Mouse (Mus musculus) adrenal gland (tissue): Measurements from ENCODE around the gene Galp.
"Not testable (repeated sequence)": the region's sequence is repeated elsewhere in the genome, so short reads cannot be mapped to it uniquely, and the experiment has no call there.

Experiments used
- intact Hi-C: fragments of 180-260 bp; cut with DNase I; formaldehyde crosslinking; loops from one replicate; pipeline ENCODE4 v1.15.1; 2025

Galp gene

DNA sequence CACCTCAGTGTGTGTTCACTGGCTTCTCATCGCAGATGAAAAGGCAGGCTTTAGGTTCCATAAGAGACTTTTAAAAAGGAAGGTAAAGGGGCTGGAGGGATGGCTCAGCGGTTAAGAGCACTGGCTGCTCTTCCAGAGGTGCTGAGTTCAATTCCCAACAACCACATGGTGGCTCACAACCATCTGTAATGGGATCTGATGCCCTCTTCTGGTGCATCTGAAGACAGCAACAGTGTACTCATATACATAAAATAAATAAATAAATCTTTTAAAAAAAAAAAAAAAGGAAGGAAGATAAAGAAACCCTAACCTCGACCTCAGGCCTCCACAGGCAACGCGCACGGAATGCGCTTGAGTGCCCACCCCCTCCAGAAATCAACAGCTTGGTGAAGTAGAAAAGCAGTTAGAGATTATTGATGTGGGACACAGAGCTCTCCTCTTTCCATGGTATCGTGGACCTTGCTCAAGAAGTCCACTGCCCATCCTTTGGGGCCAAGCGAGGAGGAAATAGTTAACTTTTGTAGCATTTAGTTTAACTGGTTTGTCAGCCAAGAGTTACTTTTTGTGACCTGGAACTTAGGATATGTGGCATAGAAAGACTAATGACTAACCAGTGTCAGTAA is 22.4 kb upstream of the Galp start:
- intact Hi-C loops, result loop anchor here (2.0 kb wide), 1 partner anchor 48 kb away; no protein-coding TSS in a partner anchor

- intact Hi-C loops, result no loop called here
Measured at GRCm38 (mm10) chr7:6179013-6179412, 17.9 kb upstream of the Galp start.

DNA sequence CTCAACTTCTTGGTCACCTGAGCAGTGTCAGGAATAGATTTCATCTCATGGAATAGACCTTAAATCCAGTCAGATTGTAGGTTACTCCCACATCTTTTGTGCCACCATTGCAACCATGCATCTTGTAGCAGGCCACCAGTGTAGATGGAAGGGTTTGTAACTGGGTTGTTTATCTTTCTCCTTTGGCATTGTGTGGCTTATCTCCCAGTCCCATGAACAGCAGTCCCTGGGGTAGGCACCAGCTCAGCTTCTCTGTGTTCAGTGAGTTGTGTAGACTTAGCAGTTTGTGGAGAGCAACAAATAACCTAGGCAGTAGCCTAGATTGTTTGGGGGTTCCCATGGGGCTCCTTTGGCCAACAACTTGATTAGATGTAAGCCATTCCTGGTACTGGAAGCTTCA is 14.0 kb upstream of the Galp start:
- intact Hi-C loops, result no loop called here

GRCm38 (mm10) chr7:6183802-6184201 is 13.1 kb upstream of the Galp start:
- intact Hi-C loops, result no loop called here

DNA sequence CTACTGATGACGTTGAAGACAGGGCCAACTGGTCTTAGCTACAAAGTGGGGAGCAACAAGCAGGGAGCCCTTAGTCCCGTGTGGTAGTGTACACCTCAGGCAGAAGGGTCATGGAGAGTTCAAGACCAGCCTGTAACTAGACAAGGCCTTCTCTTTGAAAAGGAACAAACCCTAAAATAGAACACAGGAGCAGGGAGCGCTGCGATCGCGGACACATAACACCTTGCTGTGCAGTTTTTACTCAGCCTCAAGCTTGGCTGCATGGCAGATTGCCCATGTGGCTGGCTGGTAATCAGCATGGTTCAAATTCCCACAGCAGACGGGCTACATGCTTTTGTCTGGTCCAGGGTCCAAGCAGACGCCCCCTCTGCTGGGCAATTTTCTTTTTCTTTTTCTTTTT is 12.4 kb upstream of the Galp start:
- intact Hi-C loops, result no loop called here

GRCm38 (mm10) chr7:6185391-6185790 is 11.5 kb upstream of the Galp start:
- intact Hi-C loops, result no loop called here

DNA sequence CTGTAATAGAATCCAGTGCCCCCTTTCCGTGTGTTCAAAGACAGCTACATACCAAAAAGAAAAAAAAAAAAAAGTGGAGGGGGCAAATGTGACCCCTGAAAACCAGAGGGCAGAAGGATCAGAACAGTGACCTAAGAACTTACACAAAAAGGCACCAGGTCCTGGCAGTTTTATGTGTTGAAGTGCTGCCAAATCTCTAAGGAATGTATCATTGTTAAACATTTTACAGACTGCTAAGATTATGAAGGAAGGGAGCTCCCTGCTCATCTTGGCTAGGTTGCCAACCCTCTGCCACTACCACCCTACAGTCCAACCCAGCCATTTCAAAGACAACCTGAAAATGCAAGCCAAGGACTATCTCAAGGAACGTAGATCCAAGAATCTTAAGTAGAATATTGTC is 10.7 kb upstream of the Galp start:
- intact Hi-C loops, result no loop called here

GRCm38 (mm10) chr7:6186756-6187155 is 10.1 kb upstream of the Galp start:
- intact Hi-C loops, result no loop called here

DNA sequence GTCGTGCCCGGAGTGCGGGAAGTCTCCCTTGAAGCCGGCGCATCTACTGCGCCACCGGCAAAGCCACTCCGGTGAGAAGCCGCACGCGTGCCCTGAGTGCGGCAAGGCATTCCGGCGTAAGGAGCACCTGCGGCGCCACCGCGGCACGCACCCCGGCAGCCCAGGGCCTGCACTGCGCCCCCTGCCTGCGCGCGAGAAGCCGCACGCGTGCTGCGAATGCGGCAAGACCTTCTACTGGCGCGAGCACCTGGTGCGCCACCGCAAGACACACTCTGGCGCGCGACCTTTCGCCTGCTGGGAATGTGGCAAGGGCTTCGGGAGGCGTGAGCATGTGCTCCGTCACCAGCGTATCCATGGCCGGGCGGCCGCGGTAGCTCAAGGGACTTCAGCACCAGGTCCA is 7.3 kb upstream of the Galp start:
- intact Hi-C loops, result no loop called here

DNA sequence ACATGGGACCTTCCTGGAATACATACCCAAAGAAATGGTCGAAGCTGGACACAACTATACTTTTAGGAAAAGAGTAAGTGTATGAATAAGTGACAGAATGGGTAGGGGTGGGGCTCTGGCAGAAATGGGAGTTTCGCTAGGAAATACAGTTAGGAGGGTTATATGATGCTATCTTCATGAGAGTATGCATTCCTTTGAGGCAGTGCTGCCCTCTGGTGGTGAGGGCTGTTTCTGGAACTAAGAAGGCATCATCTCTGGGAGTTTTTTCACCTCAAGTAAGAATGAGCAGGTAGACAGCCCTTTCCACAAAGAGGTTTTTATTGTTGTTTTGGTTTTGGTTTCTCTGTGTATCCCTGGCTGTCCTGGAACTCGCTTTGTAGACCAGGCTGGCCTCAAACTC is 5.5 kb upstream of the Galp start:
- intact Hi-C loops, result no loop called here

DNA sequence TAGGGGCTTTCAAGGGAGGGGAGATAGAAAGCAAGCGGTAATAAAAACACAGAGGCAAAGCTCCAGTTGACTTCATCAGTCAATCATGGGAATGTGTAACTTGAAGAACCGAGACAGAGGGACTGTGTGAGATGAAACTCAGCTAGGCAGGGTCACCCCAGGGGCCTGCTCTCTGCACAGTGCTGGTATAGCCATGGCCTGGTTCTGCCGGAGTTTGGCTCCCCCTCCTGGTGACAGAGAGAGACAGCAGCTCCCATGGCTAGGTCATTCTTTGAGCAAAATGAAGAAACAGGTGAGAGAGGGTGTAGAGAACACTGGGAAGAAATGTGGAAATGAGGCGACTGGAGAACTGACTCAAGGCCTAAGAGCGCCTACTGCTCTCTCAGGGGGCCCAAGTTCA is 2.8 kb upstream of the Galp start:
- intact Hi-C loops, result no loop called here

DNA sequence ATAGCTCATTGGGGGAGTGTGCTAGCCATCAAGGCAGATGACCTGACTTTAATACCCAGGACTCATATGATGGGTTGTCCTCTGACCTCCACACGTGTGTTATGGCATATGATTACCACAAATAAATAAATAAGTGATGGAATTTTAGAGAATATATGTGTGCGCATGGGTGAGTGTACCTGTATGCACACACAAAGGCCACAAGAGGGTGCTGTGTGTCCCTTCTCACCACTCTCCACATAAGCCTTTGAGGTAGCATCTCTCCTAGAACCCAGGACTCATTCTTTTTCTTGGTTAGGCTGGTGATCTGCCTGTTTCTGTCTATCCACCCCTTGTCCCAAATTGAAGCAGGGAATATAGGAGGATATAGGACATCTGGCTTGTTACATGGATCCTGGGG is 1.1 kb upstream of the Galp start:
- intact Hi-C loops, result no loop called here

DNA sequence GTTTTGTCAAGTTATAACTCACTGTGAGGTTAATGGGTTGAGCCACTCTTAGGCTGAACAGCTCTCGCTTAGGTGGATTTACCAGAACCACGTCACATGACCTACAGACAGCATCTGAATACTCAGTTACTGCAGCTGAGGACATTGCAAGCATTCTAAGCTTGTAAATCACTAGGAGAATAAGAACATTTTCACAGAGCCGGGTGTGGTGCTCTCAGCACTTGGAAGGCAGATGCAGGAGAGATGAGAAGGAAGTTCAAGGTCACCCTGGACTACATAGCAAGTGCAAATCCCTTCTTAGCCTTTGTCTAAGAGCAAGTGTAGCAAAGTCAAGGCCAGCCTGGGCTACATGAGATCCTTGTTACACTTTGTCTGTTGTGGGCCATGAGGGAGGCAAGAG is 7.3 kb downstream of the Galp start:
- intact Hi-C loops, result no loop called here

DNA sequence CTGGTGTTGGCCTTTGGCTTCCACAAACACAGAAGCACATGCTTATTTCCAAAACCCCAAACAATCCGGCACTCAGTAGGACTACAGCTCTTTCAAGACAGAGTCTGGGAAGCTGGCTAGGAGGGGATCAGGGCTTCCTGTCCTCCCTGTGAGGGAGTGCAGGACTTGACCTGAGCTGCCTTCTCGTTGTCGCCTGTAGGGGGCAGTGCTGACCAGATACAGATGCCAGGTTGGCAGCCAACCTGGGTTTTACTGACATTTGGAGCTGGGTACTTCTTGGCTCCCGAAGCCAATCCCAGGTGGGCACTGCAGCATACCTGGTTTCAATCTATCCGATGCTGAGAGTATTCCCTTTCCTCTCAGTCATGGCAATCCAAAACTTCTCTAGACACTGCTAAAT is 16.3 kb downstream of the Galp start:
- intact Hi-C loops, result no loop called here

GRCm38 (mm10) chr7:6214691-6215090 is 17.8 kb downstream of the Galp start:
- intact Hi-C loops, result not testable (repeated sequence)

GRCm38 (mm10) chr7:6220147-6220546 is 23.3 kb downstream of the Galp start:
- intact Hi-C loops, result no loop called here

DNA sequence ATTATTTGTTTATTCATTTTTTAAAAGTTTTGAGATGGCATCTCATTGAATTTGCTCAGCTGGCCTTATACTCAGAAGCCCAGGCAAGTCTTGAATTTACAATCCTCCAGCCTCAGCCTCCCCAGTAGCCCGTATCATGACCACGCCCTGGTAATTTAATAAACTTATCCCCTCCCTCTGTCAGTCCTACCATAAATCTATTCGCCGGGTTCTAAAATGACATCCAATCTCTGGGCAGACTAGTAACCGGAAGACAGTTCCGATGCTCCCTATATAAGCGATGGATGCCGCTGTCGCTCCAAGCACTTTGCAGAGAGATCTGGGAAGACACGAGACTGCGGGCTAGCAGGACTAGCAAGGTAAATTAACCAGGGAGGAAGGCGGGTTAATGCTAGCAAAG is 25.1 kb downstream of the Galp start, which contains the start of gene Zscan5b:
Gene Zscan5b, plus strand, starts transcription at position 301 of the 400 bp plus-strand sequence.
- intact Hi-C loops, result no loop called here

GRCm38 (mm10) chr7:6228491-6228890 is 31.6 kb downstream of the Galp start:
- intact Hi-C loops, result not testable (repeated sequence)

- intact Hi-C loops, result loop anchor here (2.0 kb wide), 1 partner anchor 43 kb away; no protein-coding TSS in a partner anchor
Measured at GRCm38 (mm10) chr7:6239787-6240186, 42.9 kb downstream of the Galp start.

- intact Hi-C loops, result loop anchor here (2.0 kb wide), 1 partner anchor 42 kb away; no protein-coding TSS in a partner anchor
Measured at GRCm38 (mm10) chr7:6240841-6241425, 44.0 kb downstream of the Galp start.

DNA sequence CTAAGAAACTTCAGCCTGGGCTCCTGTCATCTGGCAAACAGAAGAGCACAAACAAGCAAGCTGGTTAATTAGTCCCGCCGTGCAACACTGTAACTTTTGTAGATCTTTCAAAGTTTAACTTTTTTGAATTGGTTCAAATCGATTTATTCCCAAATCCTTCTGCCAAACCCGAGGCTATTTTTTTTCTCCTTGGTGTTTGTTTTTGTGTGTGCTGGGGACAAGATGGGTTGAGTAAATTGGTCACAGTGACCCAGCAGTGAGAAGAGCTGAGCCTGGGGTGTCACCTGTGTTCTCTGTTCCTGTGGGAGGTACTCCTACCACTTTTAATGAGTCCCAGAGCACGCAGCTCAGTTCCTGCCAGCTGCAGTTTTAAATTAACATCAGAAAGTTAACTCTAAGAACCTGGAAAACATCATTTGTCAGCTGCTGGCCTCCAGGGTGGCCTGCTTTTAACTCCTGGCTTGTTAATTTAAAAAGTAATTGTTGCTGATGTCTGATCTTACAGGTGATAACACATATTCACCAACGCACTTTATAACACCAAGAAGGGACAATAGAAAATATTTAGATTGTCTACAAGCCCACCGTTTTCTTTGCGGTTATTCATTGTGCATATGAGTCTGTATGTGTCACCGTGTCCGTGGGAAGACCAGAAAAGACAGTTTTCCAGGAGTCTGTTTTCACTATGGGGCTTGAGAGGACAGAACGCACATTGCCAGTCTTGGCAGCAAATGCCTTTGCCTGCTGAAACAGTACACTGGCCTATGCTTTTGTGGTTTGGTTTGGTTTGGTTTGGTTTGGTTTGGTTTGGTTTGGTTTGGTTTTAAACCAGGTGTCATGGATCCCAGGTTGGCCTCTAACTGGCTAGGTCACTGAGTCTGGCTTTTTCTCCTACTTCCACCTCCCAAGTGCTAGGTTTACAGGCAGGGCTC is 47.7 kb downstream of the Galp start:
- intact Hi-C loops, result no loop called here

DNA sequence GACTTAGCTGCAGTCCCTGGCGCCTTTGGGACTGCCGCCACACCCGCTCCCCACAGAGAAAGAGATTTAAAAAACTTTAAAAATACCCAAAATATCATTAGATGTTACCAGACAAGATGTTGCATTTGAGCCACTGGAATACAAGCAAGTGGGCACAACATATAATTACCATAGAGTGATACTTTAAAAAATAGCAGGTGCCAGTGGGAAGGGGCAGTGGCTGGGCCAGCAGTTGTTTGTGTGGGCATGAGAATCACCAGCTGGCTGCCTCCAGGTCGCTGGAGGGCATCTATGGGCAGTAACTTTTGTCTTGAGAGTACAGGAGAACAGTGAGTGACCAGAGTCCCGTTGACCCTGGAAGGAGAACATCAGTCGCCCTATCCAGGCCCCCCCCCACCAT is 55.5 kb downstream of the Galp start, which contains the start of gene Epp13:
Gene Epp13, plus strand, starts transcription at position 301 of the 400 bp plus-strand sequence.
- intact Hi-C loops, result no loop called here
